Mouse (Mus musculus) liver, embryonic 16.5 days (tissue): ENCODE results near the gene Plin2. TPM values are rescaled to one million over a fixed set of nuclear protein-coding genes. Genes with fewer than 3 reads are reported as not detected.

Experiments
- ATAC-seq: fragments of 200-750 bp; cut with Nextera tagmentation; 2 replicates; pipeline ENCODE4 v1.8.0; 2017; ENCODE audit warnings: low read depth, mild to moderate bottlenecking, moderate number of reproducible peaks, moderate library complexity
- H3K27ac ChIP-seq: fragments of 300-500 bp; sonication (generic); 2 replicates; pipeline ENCODE4 v1.5.1; 2014; ENCODE audit warnings: mild to moderate bottlenecking, low read length
- H3K27me3 ChIP-seq: fragments of 300-500 bp; sonication (generic); 2 replicates; pipeline ENCODE4 v1.6.1; 2014; ENCODE audit warnings: low read depth, low read length, mixed read lengths; ENCODE audit not compliant: control insufficient read depth, insufficient read depth
- H3K36me3 ChIP-seq: fragments of 300-500 bp; sonication (generic); 2 replicates; pipeline ENCODE4 v1.6.1; 2014; ENCODE audit warnings: mild to moderate bottlenecking; ENCODE audit not compliant: control insufficient read depth, insufficient read depth
- H3K4me1 ChIP-seq: fragments of 300-500 bp; sonication (generic); 2 replicates; pipeline ENCODE4 v1.6.1; 2014; ENCODE audit warnings: low read depth, low read length, mixed read lengths; ENCODE audit not compliant: control insufficient read depth
- H3K4me2 ChIP-seq: fragments of 300-500 bp; sonication (generic); 2 replicates; pipeline ENCODE4 v1.6.1; 2014; ENCODE audit warnings: low read depth, low read length, mixed read lengths
- H3K4me3 ChIP-seq: fragments of 300-500 bp; sonication (generic); 2 replicates; pipeline ENCODE4 v1.5.1; 2014; ENCODE audit warnings: low read depth, mild to moderate bottlenecking, low read length
- H3K9ac ChIP-seq: fragments of 300-500 bp; sonication (generic); 2 replicates; pipeline ENCODE4 v1.6.1; 2014; ENCODE audit warnings: low read depth, low read length
- H3K9me3 ChIP-seq: fragments of 300-500 bp; sonication (generic); replicated peaks from 2 replicates; pipeline ENCODE4 v1.6.1; 2016; ENCODE audit warnings: low read length; ENCODE audit not compliant: control insufficient read depth
- WGBS: fragments of 180-500 bp; shearing (Covaris S2); extraction: QIAGEN DNeasy Blood & Tissue Kit; methylation state at CpG from one replicate; pipeline ENCODE4 v1.1.7; 2014; ENCODE audit not compliant: insufficient replicate concordance; 5-methylcytosine and 5-hydroxymethylcytosine counted together
- polyA plus RNA-seq: library from polyadenylated mRNA; unstranded; fragments of >200 nt; fragmentation: Nextera tagmentation; extraction: Ambion mirVana; gene quantifications from 2 replicates; pipeline ENCODE4 v1.2.1, GENCODE M21; 2015

The Plin2 gene
- polyA plus RNA-seq, 1 experiment from 2014 or later: 157 TPM

- Histone ChIP-seq H3K9ac (no peak overlapping the region), H3K27me3 (no peaks in the 10 kb centered on the region), H3K4me1 (no peaks in the 10 kb centered on the region), H3K9me3 (no peaks in the 10 kb centered on the region), H3K27ac (no peak overlapping the region), H3K4me2 (no peak overlapping the region), H3K4me3 (no peak overlapping the region), H3K36me3 (no peaks in the 10 kb centered on the region)
- WGBS: 55% methylated on average over 5 of the region's 5 CpGs
- ATAC-seq: no peak
These were observed 29.5 kb upstream of the Plin2 start for GRCm38 (mm10) chr4:86699161-86699865.

- peak; percentile 38; the same call in 1 of the 2 replicates for ATAC-seq
- Histone ChIP-seq H3K9me3 (no peaks in the 10 kb centered on the region), H3K4me3 (no peak overlapping the region), H3K9ac (no peak overlapping the region), H3K27me3 (no peaks in the 10 kb centered on the region), H3K36me3 (no peaks in the 10 kb centered on the region), H3K27ac (no peak overlapping the region), H3K4me2 (no peak overlapping the region), H3K4me1 (no peaks in the 10 kb centered on the region)
- 8% methylated on average over 4 of the region's 4 CpGs for WGBS
These were observed 27.0 kb upstream of the Plin2 start for GRCm38 (mm10) chr4:86696890-86697289.

GRCm38 (mm10) chr4:86695081-86695480 lies 25.2 kb upstream of the Plin2 start:
- H3K4me3 ChIP-seq: no peak overlapping the region
- no peaks in the 10 kb centered on the region for H3K36me3 ChIP-seq
- ATAC-seq: no peak
- peaks cover 3% of the 10 kb centered on the region; the same call in 1 of the 2 replicates for H3K4me1 ChIP-seq
- H3K27me3 ChIP-seq: no peaks in the 10 kb centered on the region
- no peak overlapping the region for H3K4me2 ChIP-seq
- no peak overlapping the region for H3K9ac ChIP-seq
- no peaks in the 10 kb centered on the region for H3K9me3 ChIP-seq
- WGBS: 32% methylated on average over 6 of the region's 6 CpGs
- no peak overlapping the region for H3K27ac ChIP-seq

GRCm38 (mm10) chr4:86692931-86693330 lies 23.1 kb upstream of the Plin2 start:
- Histone ChIP-seq H3K4me1 (peaks cover 7% of the 10 kb centered on the region), H3K4me2 (no peak overlapping the region), H3K4me3 (no peak overlapping the region), H3K36me3 (no peaks in the 10 kb centered on the region), H3K27ac (no peak overlapping the region), H3K9ac (no peak overlapping the region), H3K9me3 (no peaks in the 10 kb centered on the region), H3K27me3 (no peaks in the 10 kb centered on the region)
- no peak for ATAC-seq
- WGBS: 76% methylated on average over 7 of the region's 7 CpGs

GRCm38 (mm10) chr4:86691290-86691689 lies 21.4 kb upstream of the Plin2 start:
- Histone ChIP-seq H3K4me2 (no peak overlapping the region), H3K36me3 (no peaks in the 10 kb centered on the region), H3K4me1 (peaks cover 13% of the 10 kb centered on the region), H3K27me3 (no peaks in the 10 kb centered on the region), H3K4me3 (no peak overlapping the region), H3K27ac (no peak overlapping the region), H3K9me3 (no peaks in the 10 kb centered on the region), H3K9ac (no peak overlapping the region)
- 69% methylated on average over 4 of the region's 4 CpGs for WGBS
- no peak for ATAC-seq

GRCm38 (mm10) chr4:86690768-86691167 lies 20.9 kb upstream of the Plin2 start:
- H3K4me1 ChIP-seq: peaks cover 14% of the 10 kb centered on the region
- H3K27ac ChIP-seq: peak overlapping the region; percentile 35; the same call in 1 of the 2 replicates
- no peak for ATAC-seq
- no peak overlapping the region for H3K4me2 ChIP-seq
- no peak overlapping the region for H3K9ac ChIP-seq
- H3K9me3 ChIP-seq: no peaks in the 10 kb centered on the region
- no peaks in the 10 kb centered on the region for H3K27me3 ChIP-seq
- WGBS: 66% methylated on average over 6 of the region's 6 CpGs
- no peaks in the 10 kb centered on the region for H3K36me3 ChIP-seq
- no peak overlapping the region for H3K4me3 ChIP-seq

GRCm38 (mm10) chr4:86690194-86690593 lies 20.3 kb upstream of the Plin2 start:
- Histone ChIP-seq H3K9me3 (no peaks in the 10 kb centered on the region), H3K4me1 (peaks cover 14% of the 10 kb centered on the region), H3K4me2 (no peak overlapping the region), H3K27ac (peak overlapping the region; percentile 68), H3K27me3 (no peaks in the 10 kb centered on the region), H3K4me3 (no peak overlapping the region), H3K9ac (no peak overlapping the region), H3K36me3 (no peaks in the 10 kb centered on the region)
- WGBS: 11% methylated on average over 7 of the region's 7 CpGs
- peak; percentile 80 for ATAC-seq

- Histone ChIP-seq H3K9ac (no peak overlapping the region), H3K4me3 (no peak overlapping the region), H3K4me1 (peaks cover 14% of the 10 kb centered on the region), H3K27ac (peak overlapping the region; percentile 68), H3K4me2 (no peak overlapping the region), H3K9me3 (no peaks in the 10 kb centered on the region), H3K27me3 (no peaks in the 10 kb centered on the region), H3K36me3 (no peaks in the 10 kb centered on the region)
- no peak for ATAC-seq
- WGBS: 55% methylated on average over 10 of the region's 10 CpGs
These were observed 19.3 kb upstream of the Plin2 start for GRCm38 (mm10) chr4:86689056-86689735.

GRCm38 (mm10) chr4:86686564-86686963 lies 16.7 kb upstream of the Plin2 start:
- no peak for ATAC-seq
- Histone ChIP-seq H3K9ac (no peak overlapping the region), H3K4me1 (peaks cover 18% of the 10 kb centered on the region)

More at GRCm38 (mm10) chr4:86686564-86686963, 16.7 kb upstream of the Plin2 start:
- Histone ChIP-seq H3K4me2 (no peak overlapping the region), H3K36me3 (no peaks in the 10 kb centered on the region), H3K27ac (no peak overlapping the region), H3K4me3 (no peak overlapping the region), H3K27me3 (no peaks in the 10 kb centered on the region), H3K9me3 (no peaks in the 10 kb centered on the region)
- WGBS: 39% methylated on average over 3 of the region's 3 CpGs
